Mouse (Mus musculus): ENCODE data around the gene Arl5a. TPM values are rescaled to one million over a fixed set of nuclear protein-coding genes. Genes with fewer than 3 reads are reported as not detected.
A peak's percentile ranks its signal among the peaks of the same experiment; 100 is the strongest.

Gene Arl5a
- polyA plus RNA-seq, 1 experiment = 13.0 TPM

GRCm38 (mm10) chr2:52424248-52424728 is 413 bp downstream of the Arl5a start:
- under 1% methylated on average over 42 of the region's 42 CpGs for WGBS

GRCm38 (mm10) chr2:52423611-52424247 is 972 bp downstream of the Arl5a start:
- peaks cover 23% of the 10 kb centered on the region for H3K4me1 ChIP-seq (ENCODE audit: control insufficient read depth, insufficient read depth, low read length)
- WGBS = 2% methylated on average over 16 of the region's 16 CpGs
- no peak for DNase-seq
- TF ChIP-seq POLR2A (IDR thresholded peaks at IDR 0.05; ENCODE audit: borderline replicate concordance, extremely low read depth, low read depth, low read length) (no peak), CTCF (IDR thresholded peaks at IDR 0.05; ENCODE audit: insufficient read depth, low read length) (no peak)
- H3K4me3 ChIP-seq (replicated peaks; ENCODE audit: extremely low read depth, low read depth, low read length) = peak overlapping the region; percentile 99

More at GRCm38 (mm10) chr2:52424248-52424728, 413 bp downstream of the Arl5a start:
- TF ChIP-seq CTCF (IDR thresholded peaks at IDR 0.05; ENCODE audit: insufficient read depth, low read length) (no peak), POLR2A (IDR thresholded peaks at IDR 0.05; ENCODE audit: borderline replicate concordance, extremely low read depth, low read depth, low read length) (no peak)
- no peak for DNase-seq
- H3K4me1 ChIP-seq (ENCODE audit: control insufficient read depth, insufficient read depth, low read length) = peaks cover 20% of the 10 kb centered on the region
- H3K4me3 ChIP-seq (replicated peaks; ENCODE audit: extremely low read depth, low read depth, low read length) = peak overlapping the region; percentile 99

- Histone ChIP-seq H3K4me1 (ENCODE audit: control insufficient read depth, insufficient read depth, low read length) (peaks cover 24% of the 10 kb centered on the region), H3K4me3 (replicated peaks; ENCODE audit: extremely low read depth, low read depth, low read length) (peak overlapping the region; percentile 23)
- no peak for DNase-seq
- WGBS = 31% methylated on average over 8 of the region's 8 CpGs
- TF ChIP-seq POLR2A (IDR thresholded peaks at IDR 0.05; ENCODE audit: borderline replicate concordance, extremely low read depth, low read depth, low read length) (no peak), CTCF (IDR thresholded peaks at IDR 0.05; ENCODE audit: insufficient read depth, low read length) (no peak)
Observed at GRCm38 (mm10) chr2:52422871-52423610, 1.7 kb downstream of the Arl5a start.

- DNase-seq = peak; percentile 17
- Histone ChIP-seq H3K4me1 (ENCODE audit: control insufficient read depth, insufficient read depth, low read length) (peaks cover 27% of the 10 kb centered on the region), H3K4me3 (replicated peaks; ENCODE audit: extremely low read depth, low read depth, low read length) (no peak overlapping the region)
- 35% methylated on average over 6 of the region's 6 CpGs for WGBS
- TF ChIP-seq POLR2A (IDR thresholded peaks at IDR 0.05; ENCODE audit: borderline replicate concordance, extremely low read depth, low read depth, low read length) = no peak
- no peak for TF ChIP-seq CTCF (IDR thresholded peaks at IDR 0.05; ENCODE audit: insufficient read depth, low read length)
Observed at GRCm38 (mm10) chr2:52421197-52421596, 3.5 kb downstream of the Arl5a start.

GRCm38 (mm10) chr2:52420001-52420710 is 4.5 kb downstream of the Arl5a start:
- TF ChIP-seq CTCF (IDR thresholded peaks at IDR 0.05; ENCODE audit: insufficient read depth, low read length) = no peak
- no peak for TF ChIP-seq POLR2A (IDR thresholded peaks at IDR 0.05; ENCODE audit: borderline replicate concordance, extremely low read depth, low read depth, low read length)
- no peak for DNase-seq
- 73% methylated on average over 7 of the region's 7 CpGs for WGBS
- H3K4me1 ChIP-seq (ENCODE audit: control insufficient read depth, insufficient read depth, low read length) = peaks cover 24% of the 10 kb centered on the region
- no peak overlapping the region for H3K4me3 ChIP-seq (replicated peaks; ENCODE audit: extremely low read depth, low read depth, low read length)

GRCm38 (mm10) chr2:52419295-52419694 is 5.4 kb downstream of the Arl5a start:
- H3K4me3 ChIP-seq (replicated peaks; ENCODE audit: extremely low read depth, low read depth, low read length) = no peak overlapping the region
- DNase-seq = no peak
- no peak for TF ChIP-seq CTCF (IDR thresholded peaks at IDR 0.05; ENCODE audit: insufficient read depth, low read length)
- TF ChIP-seq POLR2A (IDR thresholded peaks at IDR 0.05; ENCODE audit: borderline replicate concordance, extremely low read depth, low read depth, low read length) = no peak
- WGBS = 55% methylated on average over 6 of the region's 6 CpGs
- peaks cover 24% of the 10 kb centered on the region for H3K4me1 ChIP-seq (ENCODE audit: control insufficient read depth, insufficient read depth, low read length)

- Histone ChIP-seq H3K4me3 (replicated peaks; ENCODE audit: extremely low read depth, low read depth, low read length) (no peak overlapping the region), H3K4me1 (ENCODE audit: control insufficient read depth, insufficient read depth, low read length) (peaks cover 3% of the 10 kb centered on the region)
- no peak for DNase-seq
- WGBS = 90% methylated on average over 5 of the region's 5 CpGs
- TF ChIP-seq CTCF (IDR thresholded peaks at IDR 0.05; ENCODE audit: insufficient read depth, low read length) (no peak), POLR2A (IDR thresholded peaks at IDR 0.05; ENCODE audit: borderline replicate concordance, extremely low read depth, low read depth, low read length) (no peak)
Observed at GRCm38 (mm10) chr2:52412524-52413037, 12.1 kb downstream of the Arl5a start.

GRCm38 (mm10) chr2:52406480-52406879 is 18.2 kb downstream of the Arl5a start:
- DNase-seq = no peak
- 61% methylated on average over 1 of the region's 1 CpGs for WGBS

GRCm38 (mm10) chr2:52405238-52405637 is 19.5 kb downstream of the Arl5a start:
- no peak for TF ChIP-seq POLR2A (IDR thresholded peaks at IDR 0.05; ENCODE audit: borderline replicate concordance, extremely low read depth, low read depth, low read length)
- TF ChIP-seq CTCF (IDR thresholded peaks at IDR 0.05; ENCODE audit: insufficient read depth, low read length) = no peak
- no peak for DNase-seq
- H3K4me1 ChIP-seq (ENCODE audit: control insufficient read depth, insufficient read depth, low read length) = no peaks in the 10 kb centered on the region
- H3K4me3 ChIP-seq (replicated peaks; ENCODE audit: extremely low read depth, low read depth, low read length) = no peak overlapping the region
- WGBS = 91% methylated on average over 5 of the region's 5 CpGs

More at GRCm38 (mm10) chr2:52406480-52406879, 18.2 kb downstream of the Arl5a start:
- Histone ChIP-seq H3K4me3 (replicated peaks; ENCODE audit: extremely low read depth, low read depth, low read length) (no peak overlapping the region), H3K4me1 (ENCODE audit: control insufficient read depth, insufficient read depth, low read length) (no peaks in the 10 kb centered on the region)
- no peak for TF ChIP-seq POLR2A (IDR thresholded peaks at IDR 0.05; ENCODE audit: borderline replicate concordance, extremely low read depth, low read depth, low read length)
- peak; percentile 39; the same call in 1 of the 2 replicates for TF ChIP-seq CTCF (IDR thresholded peaks at IDR 0.05; ENCODE audit: insufficient read depth, low read length)
